ENCODE assay signal across 9 mouse cellular contexts in the genomic region with DNA sequence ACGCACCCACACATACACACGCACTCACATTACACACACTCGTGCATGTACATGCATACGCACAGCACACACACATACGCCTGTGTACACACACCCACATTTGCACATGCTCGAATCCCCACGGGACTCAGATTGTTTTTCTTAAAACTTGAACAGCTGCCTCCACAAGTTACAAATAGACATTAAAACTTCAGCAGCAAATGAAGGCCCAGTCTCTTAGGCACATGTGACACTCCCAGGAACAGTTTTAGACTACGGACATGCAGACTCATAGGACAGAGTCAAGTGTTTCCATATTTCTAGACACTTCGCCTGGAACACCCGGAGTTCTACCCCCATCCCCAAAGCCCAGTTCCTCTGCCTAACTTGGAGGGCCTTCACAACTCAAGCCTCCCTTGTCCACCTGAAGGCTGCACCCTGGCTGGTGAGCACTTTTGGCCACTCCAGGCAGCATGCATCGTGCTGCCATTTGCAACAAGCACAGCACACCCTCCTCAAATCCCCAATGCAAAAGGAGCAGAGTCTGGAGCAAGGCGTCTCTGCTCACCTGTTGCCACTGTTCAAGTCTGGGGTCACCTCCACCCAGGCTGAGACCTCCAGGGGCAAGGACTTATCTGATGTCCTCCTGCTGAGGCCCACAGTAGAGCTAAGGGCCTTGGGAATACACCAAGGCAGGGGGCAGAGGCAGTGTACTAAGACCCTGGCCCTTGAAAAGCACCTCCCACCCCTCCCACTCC. TPM values are rescaled to one million over a fixed set of nuclear protein-coding genes. Genes with fewer than 3 reads are reported as not detected.
DNase-seq lines count a peak whose midpoint lies in the region; ATAC-seq lines count a peak whose summit lies in the region.
"Had no signal": no experiment of that assay in that cellular context is flagged by ENCODE, and none has a peak within 500 bp of the region (broad histone marks: within the 10 kb centered on the region; RNA-seq: fewer than 3 reads in every experiment).

No protein-coding gene starts in this region.

- DNase-seq in kidney, adult 18-20 months: peak; percentile 38
- DNase-seq in kidney, postnatal 14 days: no peak
- DNase-seq in embryonic facial prominence, embryonic 10.5 days (ENCODE audit: low spot score): no peak
- DNase-seq in thymus, postnatal 10 days (ENCODE audit: low spot score in 2 of 2): no peak
- no peak for DNase-seq in urinary bladder, postnatal 14 days (ENCODE audit: low spot score)
- no peak for DNase-seq in ovary, postnatal 14 days (ENCODE audit: low spot score)

- no peak overlapping the region for H3K27ac ChIP-seq in embryonic facial prominence, embryonic 10.5 days (replicated peaks)
- no peak overlapping the region for H3K27ac ChIP-seq in hindbrain, embryonic 16.5 days (ENCODE audit: low read depth, low read length)
- H3K27ac ChIP-seq in midbrain, embryonic 13.5 days: no peak overlapping the region

- H3K4me2 ChIP-seq in hindbrain, embryonic 16.5 days (ENCODE audit: low read length): 0 out of 2 replicates have a peak overlapping the region, but pooled peaks have one; percentile 10
- peak overlapping the region; percentile 3; the same call in 1 of the 2 replicates for H3K4me2 ChIP-seq in midbrain, embryonic 13.5 days (replicated peaks)

- ATAC-seq in hindbrain, embryonic 16.5 days: no peak
- ATAC-seq in midbrain, embryonic 13.5 days: no peak

- 79% methylated on average over 12 of the region's 12 CpGs for WGBS in embryonic facial prominence, embryonic 10.5 days
- 73% methylated on average over 12 of the region's 12 CpGs for WGBS in hindbrain, embryonic 16.5 days
- 73% methylated on average over 12 of the region's 12 CpGs for WGBS in midbrain, embryonic 13.5 days

- H3K9ac ChIP-seq in hindbrain, embryonic 16.5 days (ENCODE audit: low read depth, low read length): no peak overlapping the region
- H3K9ac ChIP-seq in midbrain, embryonic 13.5 days (replicated peaks): no peak overlapping the region

- no peaks in the 10 kb centered on the region for H3K36me3 ChIP-seq in embryonic facial prominence, embryonic 10.5 days (replicated peaks)
- no peaks in the 10 kb centered on the region for H3K36me3 ChIP-seq in hindbrain, embryonic 16.5 days (ENCODE audit: control insufficient read depth, insufficient read depth, low read length)
- no peaks in the 10 kb centered on the region for H3K36me3 ChIP-seq in midbrain, embryonic 13.5 days

- H3K4me1 ChIP-seq in embryonic facial prominence, embryonic 10.5 days: peaks cover 76% of the 10 kb centered on the region
- H3K4me1 ChIP-seq in hindbrain, embryonic 16.5 days (ENCODE audit: control insufficient read depth, insufficient read depth, low read depth, low read length): peaks cover 12% of the 10 kb centered on the region
- H3K4me1 ChIP-seq in midbrain, embryonic 13.5 days (replicated peaks): peaks cover 17% of the 10 kb centered on the region

- H3K27me3 ChIP-seq in embryonic facial prominence, embryonic 10.5 days (replicated peaks; ENCODE audit: low read depth, poor library complexity, severe bottlenecking): peaks cover 81% of the 10 kb centered on the region
- H3K27me3 ChIP-seq in hindbrain, embryonic 16.5 days (replicated peaks; ENCODE audit: control insufficient read depth, insufficient read depth, low read length): peaks cover 10% of the 10 kb centered on the region
- H3K27me3 ChIP-seq in midbrain, embryonic 13.5 days: peaks cover 65% of the 10 kb centered on the region

- no peaks in the 10 kb centered on the region for H3K9me3 ChIP-seq in embryonic facial prominence, embryonic 10.5 days
- H3K9me3 ChIP-seq in hindbrain, embryonic 16.5 days (ENCODE audit: control insufficient read depth, low read length): no peaks in the 10 kb centered on the region
- H3K9me3 ChIP-seq in midbrain, embryonic 13.5 days: no peaks in the 10 kb centered on the region

- H3K4me3 ChIP-seq in embryonic facial prominence, embryonic 10.5 days: peak overlapping the region; percentile 86
- H3K4me3 ChIP-seq in hindbrain, embryonic 16.5 days (ENCODE audit: low read length): no peak overlapping the region
- no peak overlapping the region for H3K4me3 ChIP-seq in midbrain, embryonic 13.5 days (replicated peaks)

RNA-seq across cellular contexts. Expression of a gene that starts 1.7 kb away (rescaled TPM):
- polyA plus RNA-seq in embryonic facial prominence, embryonic 10.5 days (2016; fragmentation: Nextera tagmentation; extraction: Ambion mirVana): 16.4 and 16.6 TPM in 2 replicates
- polyA plus RNA-seq in hindbrain, embryonic 16.5 days (2015; fragmentation: Nextera tagmentation; extraction: Ambion mirVana): 12.3 and 12.4 TPM in 2 replicates
- 3.2 and 3.8 TPM in 2 replicates for polyA plus RNA-seq in midbrain, embryonic 13.5 days (2015; fragmentation: Nextera tagmentation; extraction: Ambion mirVana)

RNA-seq across cellular contexts. Expression of a gene that starts 25.5 kb away (rescaled TPM):
- 0.10 TPM in 1 of 2 replicates, not detected in the other for polyA plus RNA-seq in embryonic facial prominence, embryonic 10.5 days (2016; fragmentation: Nextera tagmentation; extraction: Ambion mirVana)
- not detected in 2 replicates for polyA plus RNA-seq in hindbrain, embryonic 16.5 days (2015; fragmentation: Nextera tagmentation; extraction: Ambion mirVana)
- polyA plus RNA-seq in midbrain, embryonic 13.5 days (2015; fragmentation: Nextera tagmentation; extraction: Ambion mirVana): not detected in 2 replicates

RNA-seq across cellular contexts. Expression of a gene that starts 31.3 kb away (rescaled TPM):
- polyA plus RNA-seq in embryonic facial prominence, embryonic 10.5 days (2016; fragmentation: Nextera tagmentation; extraction: Ambion mirVana): 257 and 263 TPM in 2 replicates
- polyA plus RNA-seq in hindbrain, embryonic 16.5 days (2015; fragmentation: Nextera tagmentation; extraction: Ambion mirVana): 54.2 and 63.0 TPM in 2 replicates
- polyA plus RNA-seq in midbrain, embryonic 13.5 days (2015; fragmentation: Nextera tagmentation; extraction: Ambion mirVana): 84.6 and 86.2 TPM in 2 replicates

RNA-seq across cellular contexts. Expression of a gene that starts 47.6 kb away (rescaled TPM):
- polyA plus RNA-seq in embryonic facial prominence, embryonic 10.5 days (2016; fragmentation: Nextera tagmentation; extraction: Ambion mirVana): 6.3 and 7.2 TPM in 2 replicates
- polyA plus RNA-seq in hindbrain, embryonic 16.5 days (2015; fragmentation: Nextera tagmentation; extraction: Ambion mirVana): 9.0 and 9.6 TPM in 2 replicates
- 6.4 and 6.8 TPM in 2 replicates for polyA plus RNA-seq in midbrain, embryonic 13.5 days (2015; fragmentation: Nextera tagmentation; extraction: Ambion mirVana)
- polyA plus RNA-seq: liver, adult 2 months had no signal
